Comparison of ENCODE assay signal across 24 mouse cellular contexts in genomic region chr11:25259691-25260090, GRCm38 (mm10).
DNase-seq lines count a peak whose midpoint lies in the region; ATAC-seq and TF ChIP-seq lines count a peak whose summit lies in the region.
"Had no signal": no experiment of that assay in that cellular context is flagged by ENCODE, and none has a peak within 500 bp of the region (broad histone marks: within the 10 kb centered on the region; RNA-seq: fewer than 3 reads in every experiment).

No protein-coding gene starts in this region.

- H3K4me3 ChIP-seq in lung, adult 2 months (replicated peaks; ENCODE audit: extremely low read depth, low read depth, low read length): no peak overlapping the region
- H3K4me3 ChIP-seq in lung, embryonic 14.5 days (ENCODE audit: low read depth, low read length): no peak overlapping the region
- no peak overlapping the region for H3K4me3 ChIP-seq in lung, embryonic 16.5 days (ENCODE audit: low read length)
- H3K4me3 ChIP-seq in neural tube, embryonic 15.5 days (replicated peaks): no peak overlapping the region
- H3K4me3 ChIP-seq: forebrain, embryonic 10.5 days; forebrain, embryonic 13.5 days; hindbrain, embryonic 12.5 days had no signal

- peak; percentile 3 to 25 for DNase-seq in lung, adult 18-20 months
- DNase-seq in lung, adult 2 months: no peak
- peak; percentile 70 for DNase-seq in lung, embryonic 14.5 days
- DNase-seq in lung, postnatal 14 days: peak; percentile 7
- DNase-seq in spleen, adult 12 weeks (ENCODE audit: low spot score): no peak
- DNase-seq in kidney, adult 9 months: no peak
- DNase-seq: adrenal gland, postnatal 14 days; B cell, adult 2 months; cerebellum, adult 18-20 months; cerebellum, adult 9-10 months; cerebellum, postnatal 14 days; gastrocnemius, postnatal 10 days; gastrocnemius, postnatal 36 days had no signal

- no peaks in the 10 kb centered on the region for H3K36me3 ChIP-seq in lung, embryonic 14.5 days (ENCODE audit: insufficient read depth)
- H3K36me3 ChIP-seq in lung, embryonic 16.5 days (ENCODE audit: control insufficient read depth, insufficient read depth, low read length): no peaks in the 10 kb centered on the region
- no peaks in the 10 kb centered on the region for H3K36me3 ChIP-seq in neural tube, embryonic 15.5 days
- H3K36me3 ChIP-seq: forebrain, embryonic 10.5 days; G1E; hindbrain, embryonic 12.5 days had no signal

- TF ChIP-seq CTCF in lung, adult 2 months (IDR thresholded peaks at IDR 0.05; ENCODE audit: insufficient read depth, low read length): no peak
- no peak for TF ChIP-seq CTCF in lung, embryonic 14.5 days (IDR thresholded peaks at IDR 0.05; ENCODE audit: low read depth)

- H3K27ac ChIP-seq in lung, embryonic 14.5 days (ENCODE audit: low read depth): no peak overlapping the region
- no peak overlapping the region for H3K27ac ChIP-seq in lung, embryonic 16.5 days (ENCODE audit: low read length)
- H3K27ac ChIP-seq in neural tube, embryonic 15.5 days (replicated peaks): no peak overlapping the region
- H3K27ac ChIP-seq: forebrain, embryonic 10.5 days; forebrain, embryonic 13.5 days; hindbrain, embryonic 12.5 days had no signal

- no peak overlapping the region for H3K9ac ChIP-seq in lung, embryonic 14.5 days
- no peak overlapping the region for H3K9ac ChIP-seq in lung, embryonic 16.5 days (ENCODE audit: low read length)
- H3K9ac ChIP-seq in neural tube, embryonic 15.5 days (replicated peaks): no peak overlapping the region
- H3K9ac ChIP-seq: forebrain, embryonic 13.5 days; hindbrain, embryonic 12.5 days had no signal

- TF ChIP-seq POLR2A in lung, adult 2 months (IDR thresholded peaks at IDR 0.05; ENCODE audit: borderline replicate concordance, extremely low read depth, low read depth, low read length): no peak

- H3K27me3 ChIP-seq in lung, embryonic 14.5 days (ENCODE audit: insufficient read depth, low read length): no peaks in the 10 kb centered on the region
- no peaks in the 10 kb centered on the region; the same call in 1 of the 2 replicates for H3K27me3 ChIP-seq in lung, embryonic 16.5 days (ENCODE audit: control insufficient read depth, insufficient read depth, low read depth, low read length)
- no peaks in the 10 kb centered on the region for H3K27me3 ChIP-seq in neural tube, embryonic 15.5 days (replicated peaks)
- H3K27me3 ChIP-seq: CH12.LX; forebrain, embryonic 13.5 days; hindbrain, embryonic 12.5 days; Patski had no signal

- ATAC-seq in lung, embryonic 14.5 days (ENCODE audit: insufficient read depth): peak; percentile 85
- peak; percentile 91 for ATAC-seq in lung, embryonic 16.5 days (ENCODE audit: low read depth)
- no peak for ATAC-seq in neural tube, embryonic 15.5 days (ENCODE audit: low FRiP score)
- ATAC-seq: forebrain, embryonic 13.5 days; forebrain, embryonic 16.5 days; hindbrain, embryonic 16.5 days; Patski had no signal

- 42% methylated on average over 1 of the region's 1 CpGs for WGBS in lung, adult 2 months
- WGBS in lung, embryonic 14.5 days: 24% methylated on average over 1 of the region's 1 CpGs
- 11% methylated on average over 1 of the region's 1 CpGs for WGBS in lung, embryonic 16.5 days
- 90% methylated on average over 1 of the region's 1 CpGs for WGBS in neural tube, embryonic 15.5 days

- H3K4me1 ChIP-seq in lung, adult 2 months (ENCODE audit: control insufficient read depth, insufficient read depth, low read length): no peaks in the 10 kb centered on the region
- no peaks in the 10 kb centered on the region for H3K4me1 ChIP-seq in lung, embryonic 14.5 days (ENCODE audit: insufficient read depth)
- peaks cover 8% of the 10 kb centered on the region for H3K4me1 ChIP-seq in lung, embryonic 16.5 days (replicated peaks; ENCODE audit: control insufficient read depth, insufficient read depth, low read length)
- peaks cover 5% of the 10 kb centered on the region; the same call in 1 of the 2 replicates for H3K4me1 ChIP-seq in neural tube, embryonic 15.5 days
- H3K4me1 ChIP-seq: hindbrain, embryonic 12.5 days had no signal

- H3K4me2 ChIP-seq in lung, embryonic 14.5 days: no peak overlapping the region
- H3K4me2 ChIP-seq in lung, embryonic 16.5 days (ENCODE audit: low read depth, low read length): no peak overlapping the region
- no peak overlapping the region for H3K4me2 ChIP-seq in neural tube, embryonic 15.5 days
- H3K4me2 ChIP-seq: forebrain, embryonic 13.5 days; heart, embryonic 11.5 days; hindbrain, embryonic 12.5 days had no signal

- H3K9me3 ChIP-seq in lung, embryonic 14.5 days (ENCODE audit: low read depth, low read length): no peaks in the 10 kb centered on the region
- no peaks in the 10 kb centered on the region for H3K9me3 ChIP-seq in lung, embryonic 16.5 days (ENCODE audit: control insufficient read depth, low read length)
- H3K9me3 ChIP-seq in neural tube, embryonic 15.5 days (replicated peaks): no peaks in the 10 kb centered on the region
- H3K9me3 ChIP-seq: forebrain, embryonic 10.5 days; forebrain, embryonic 13.5 days; G1E; hindbrain, embryonic 12.5 days had no signal

Comparison
In these comparisons a context has a peak if more than half of its experiments do, and no peak if none do; other contexts are left out.
1. DNase-seq: peak in lung, adult 18-20 months (2 of 2), lung, embryonic 14.5 days (single experiment) and lung, postnatal 14 days (single experiment); none in lung, adult 2 months (single experiment), spleen, adult 12 weeks (single experiment) and kidney, adult 9 months (single experiment).